Mouse (Mus musculus): ENCODE results near the gene Cnr2. TPM values are rescaled to one million over a fixed set of nuclear protein-coding genes. Genes with fewer than 3 reads are reported as not detected.
A peak's percentile ranks its signal among the peaks of the same experiment; 100 is the strongest.

Cnr2 gene
- polyA plus RNA-seq, 1 experiment from 2014 or later, result 0.19 TPM

- no peak overlapping the region for H3K4me2 ChIP-seq (replicated peaks)
- no peak overlapping the region for H3K9ac ChIP-seq
- ATAC-seq (ENCODE audit: insufficient number of reproducible peaks, insufficient read depth, low FRiP score, low TSS enrichment), result no peak
- H3K27me3 ChIP-seq, result no peaks in the 10 kb centered on the region
- H3K27ac ChIP-seq, result no peak overlapping the region
- H3K4me1 ChIP-seq, result peaks cover 41% of the 10 kb centered on the region
- 27% methylated on average over 6 of the region's 6 CpGs for WGBS
- no peaks in the 10 kb centered on the region for H3K9me3 ChIP-seq
- H3K4me3 ChIP-seq, result no peak overlapping the region
- no peaks in the 10 kb centered on the region for H3K36me3 ChIP-seq
These were observed 16.2 kb upstream of the Cnr2 start for GRCm38 (mm10) chr4:135879021-135879420.

DNA sequence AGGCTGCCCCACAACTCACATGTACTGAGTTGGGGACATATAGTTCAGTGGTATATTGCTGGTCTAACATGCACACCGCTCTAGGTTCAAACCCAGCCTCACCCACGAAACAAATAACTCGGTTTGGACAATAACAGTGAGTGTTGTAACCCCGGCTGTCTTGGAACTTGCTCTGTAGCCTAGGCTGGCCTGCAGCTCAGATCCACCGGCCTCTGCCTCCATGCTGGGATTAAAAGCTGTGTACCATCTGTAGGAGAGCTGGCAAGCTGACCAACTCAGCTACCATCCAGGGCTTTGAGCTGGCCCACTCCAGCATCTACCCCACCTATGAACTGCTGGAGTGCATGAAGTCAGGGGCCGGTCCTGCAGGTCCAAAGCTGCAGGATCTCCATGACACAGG, 15.2 kb upstream of the Cnr2 start:
- no peak overlapping the region for H3K9ac ChIP-seq
- no peak overlapping the region for H3K4me2 ChIP-seq (replicated peaks)
- ATAC-seq (ENCODE audit: insufficient number of reproducible peaks, insufficient read depth, low FRiP score, low TSS enrichment), result no peak
- WGBS, result 89% methylated on average over 6 of the region's 6 CpGs
- H3K9me3 ChIP-seq, result no peaks in the 10 kb centered on the region
- H3K4me1 ChIP-seq, result peaks cover 35% of the 10 kb centered on the region
- no peak overlapping the region for H3K4me3 ChIP-seq
- H3K36me3 ChIP-seq, result no peaks in the 10 kb centered on the region
- H3K27me3 ChIP-seq, result no peaks in the 10 kb centered on the region
- H3K27ac ChIP-seq, result no peak overlapping the region

GRCm38 (mm10) chr4:135880576-135880975, 14.6 kb upstream of the Cnr2 start:
- WGBS, result 90% methylated on average over 10 of the region's 10 CpGs
- no peak overlapping the region for H3K9ac ChIP-seq
- no peaks in the 10 kb centered on the region for H3K27me3 ChIP-seq
- H3K4me1 ChIP-seq, result peaks cover 32% of the 10 kb centered on the region
- H3K27ac ChIP-seq, result no peak overlapping the region
- H3K36me3 ChIP-seq, result no peaks in the 10 kb centered on the region
- ATAC-seq (ENCODE audit: insufficient number of reproducible peaks, insufficient read depth, low FRiP score, low TSS enrichment), result no peak
- no peak overlapping the region for H3K4me3 ChIP-seq
- no peak overlapping the region for H3K4me2 ChIP-seq (replicated peaks)
- no peaks in the 10 kb centered on the region for H3K9me3 ChIP-seq

- Histone ChIP-seq H3K4me2 (replicated peaks) (no peak overlapping the region), H3K9ac (no peak overlapping the region), H3K9me3 (no peaks in the 10 kb centered on the region), H3K27me3 (no peaks in the 10 kb centered on the region), H3K36me3 (no peaks in the 10 kb centered on the region), H3K27ac (no peak overlapping the region), H3K4me1 (peaks cover 18% of the 10 kb centered on the region), H3K4me3 (no peak overlapping the region)
- 78% methylated on average over 6 of the region's 6 CpGs for WGBS
- no peak for ATAC-seq (ENCODE audit: insufficient number of reproducible peaks, insufficient read depth, low FRiP score, low TSS enrichment)
These were observed 13.2 kb upstream of the Cnr2 start for GRCm38 (mm10) chr4:135882023-135882422.

DNA sequence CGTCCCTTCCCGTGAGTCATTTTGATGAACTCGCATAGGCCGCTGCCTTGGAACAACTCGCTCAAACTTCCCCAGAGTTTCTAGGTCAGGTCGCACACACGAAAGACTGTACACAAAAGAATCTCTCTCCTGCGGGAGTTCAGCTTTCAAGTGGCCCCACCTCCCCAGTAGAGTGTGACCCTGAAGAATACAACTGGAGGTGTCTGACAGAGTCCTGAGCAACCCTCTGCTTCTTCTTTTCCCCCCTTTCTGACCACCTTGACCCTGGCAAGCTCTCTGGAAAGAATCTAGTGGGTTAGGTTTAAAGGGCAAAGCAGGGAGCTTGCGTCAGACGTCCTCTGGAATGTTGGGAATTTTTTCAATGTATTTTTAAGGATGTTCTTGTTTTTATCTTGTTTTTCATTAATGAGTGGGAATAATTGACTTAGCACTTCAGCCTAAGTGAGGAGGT, 11.8 kb upstream of the Cnr2 start:
- no peak overlapping the region for H3K27ac ChIP-seq
- no peaks in the 10 kb centered on the region for H3K9me3 ChIP-seq
- peaks cover 14% of the 10 kb centered on the region for H3K4me1 ChIP-seq
- H3K27me3 ChIP-seq, result no peaks in the 10 kb centered on the region
- H3K4me3 ChIP-seq, result no peak overlapping the region
- no peak for ATAC-seq (ENCODE audit: insufficient number of reproducible peaks, insufficient read depth, low FRiP score, low TSS enrichment)
- H3K9ac ChIP-seq, result no peak overlapping the region
- H3K4me2 ChIP-seq (replicated peaks), result no peak overlapping the region
- 34% methylated on average over 10 of the region's 10 CpGs for WGBS
- no peaks in the 10 kb centered on the region for H3K36me3 ChIP-seq

- Histone ChIP-seq H3K36me3 (no peaks in the 10 kb centered on the region), H3K27ac (peak overlapping the region; percentile 7; the same call in 1 of the 2 replicates), H3K4me1 (peaks cover 14% of the 10 kb centered on the region), H3K4me2 (replicated peaks) (no peak overlapping the region), H3K9me3 (no peaks in the 10 kb centered on the region), H3K9ac (no peak overlapping the region), H3K4me3 (no peak overlapping the region), H3K27me3 (no peaks in the 10 kb centered on the region)
- no peak for ATAC-seq (ENCODE audit: insufficient number of reproducible peaks, insufficient read depth, low FRiP score, low TSS enrichment)
- WGBS, result 31% methylated on average over 7 of the region's 7 CpGs
These were observed 11.2 kb upstream of the Cnr2 start for GRCm38 (mm10) chr4:135883881-135884516.

GRCm38 (mm10) chr4:135884531-135884930, 10.7 kb upstream of the Cnr2 start:
- no peaks in the 10 kb centered on the region for H3K9me3 ChIP-seq
- H3K27ac ChIP-seq, result peak overlapping the region; percentile 7; the same call in 1 of the 2 replicates
- no peaks in the 10 kb centered on the region for H3K27me3 ChIP-seq
- H3K36me3 ChIP-seq, result no peaks in the 10 kb centered on the region
- H3K4me3 ChIP-seq, result no peak overlapping the region
- no peak overlapping the region for H3K9ac ChIP-seq
- H3K4me2 ChIP-seq (replicated peaks), result no peak overlapping the region
- ATAC-seq (ENCODE audit: insufficient number of reproducible peaks, insufficient read depth, low FRiP score, low TSS enrichment), result no peak
- H3K4me1 ChIP-seq, result peaks cover 14% of the 10 kb centered on the region
- 31% methylated on average over 6 of the region's 6 CpGs for WGBS

DNA sequence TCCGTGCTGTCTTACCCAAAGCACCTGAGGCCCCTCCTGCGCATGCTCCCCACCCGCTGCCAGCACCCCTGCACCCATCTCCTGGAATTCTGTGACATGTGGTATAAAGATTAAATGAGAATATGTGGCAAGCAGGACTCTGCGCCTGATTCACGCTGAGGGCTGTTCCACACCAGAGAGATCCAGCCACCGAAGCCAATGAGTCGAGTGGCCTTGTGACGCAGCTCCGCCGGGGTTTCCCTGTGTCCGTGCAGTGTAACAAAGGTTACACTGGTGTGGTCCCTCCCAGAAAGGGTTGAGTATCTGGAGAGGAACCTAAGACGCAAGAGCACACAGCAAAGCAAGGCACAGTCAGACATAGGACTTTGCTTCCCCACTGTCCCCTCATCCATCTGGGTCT, 9.5 kb upstream of the Cnr2 start:
- Histone ChIP-seq H3K4me1 (peaks cover 14% of the 10 kb centered on the region), H3K27ac (no peak overlapping the region)
- WGBS, result 92% methylated on average over 12 of the region's 12 CpGs

DNA sequence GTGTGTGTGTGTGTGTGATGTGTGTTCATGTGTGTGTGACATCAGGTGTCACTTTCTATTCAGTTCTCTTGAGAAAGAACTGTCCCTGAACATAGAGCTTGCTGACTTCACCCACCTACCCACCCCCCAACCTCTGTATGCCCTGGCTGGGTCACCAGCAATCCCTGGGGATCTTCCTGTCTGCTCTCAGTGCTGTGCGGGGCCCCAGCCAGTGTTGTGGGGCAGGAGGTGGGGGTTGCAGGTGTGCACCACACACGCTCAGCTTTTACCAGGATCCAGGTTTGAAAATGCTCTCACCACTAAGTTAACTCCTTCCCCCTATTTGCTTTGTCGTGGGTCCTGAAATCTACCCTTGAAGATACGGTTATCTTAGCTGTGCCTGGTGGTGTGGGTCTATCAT, 9.0 kb upstream of the Cnr2 start:
- 85% methylated on average over 4 of the region's 4 CpGs for WGBS
- Histone ChIP-seq H3K4me1 (peaks cover 14% of the 10 kb centered on the region), H3K4me3 (no peak overlapping the region), H3K27ac (no peak overlapping the region), H3K9me3 (no peaks in the 10 kb centered on the region), H3K4me2 (replicated peaks) (no peak overlapping the region), H3K27me3 (no peaks in the 10 kb centered on the region), H3K9ac (no peak overlapping the region), H3K36me3 (no peaks in the 10 kb centered on the region)
- no peak for ATAC-seq (ENCODE audit: insufficient number of reproducible peaks, insufficient read depth, low FRiP score, low TSS enrichment)

More for the DNA sequence above, 9.5 kb upstream of the Cnr2 start:
- no peak overlapping the region for H3K9ac ChIP-seq
- no peak overlapping the region for H3K4me3 ChIP-seq
- H3K27me3 ChIP-seq, result no peaks in the 10 kb centered on the region
- H3K36me3 ChIP-seq, result no peaks in the 10 kb centered on the region
- H3K4me2 ChIP-seq (replicated peaks), result no peak overlapping the region
- H3K9me3 ChIP-seq, result no peaks in the 10 kb centered on the region
- ATAC-seq (ENCODE audit: insufficient number of reproducible peaks, insufficient read depth, low FRiP score, low TSS enrichment), result no peak

GRCm38 (mm10) chr4:135888448-135889057, 6.6 kb upstream of the Cnr2 start:
- no peak overlapping the region for H3K4me3 ChIP-seq
- peaks cover 9% of the 10 kb centered on the region for H3K4me1 ChIP-seq
- no peak overlapping the region for H3K9ac ChIP-seq
- H3K4me2 ChIP-seq (replicated peaks), result no peak overlapping the region
- no peaks in the 10 kb centered on the region for H3K36me3 ChIP-seq
- ATAC-seq (ENCODE audit: insufficient number of reproducible peaks, insufficient read depth, low FRiP score, low TSS enrichment), result no peak
- no peak overlapping the region for H3K27ac ChIP-seq
- no peaks in the 10 kb centered on the region for H3K27me3 ChIP-seq
- WGBS, result 90% methylated on average over 24 of the region's 24 CpGs
- H3K9me3 ChIP-seq, result no peaks in the 10 kb centered on the region

DNA sequence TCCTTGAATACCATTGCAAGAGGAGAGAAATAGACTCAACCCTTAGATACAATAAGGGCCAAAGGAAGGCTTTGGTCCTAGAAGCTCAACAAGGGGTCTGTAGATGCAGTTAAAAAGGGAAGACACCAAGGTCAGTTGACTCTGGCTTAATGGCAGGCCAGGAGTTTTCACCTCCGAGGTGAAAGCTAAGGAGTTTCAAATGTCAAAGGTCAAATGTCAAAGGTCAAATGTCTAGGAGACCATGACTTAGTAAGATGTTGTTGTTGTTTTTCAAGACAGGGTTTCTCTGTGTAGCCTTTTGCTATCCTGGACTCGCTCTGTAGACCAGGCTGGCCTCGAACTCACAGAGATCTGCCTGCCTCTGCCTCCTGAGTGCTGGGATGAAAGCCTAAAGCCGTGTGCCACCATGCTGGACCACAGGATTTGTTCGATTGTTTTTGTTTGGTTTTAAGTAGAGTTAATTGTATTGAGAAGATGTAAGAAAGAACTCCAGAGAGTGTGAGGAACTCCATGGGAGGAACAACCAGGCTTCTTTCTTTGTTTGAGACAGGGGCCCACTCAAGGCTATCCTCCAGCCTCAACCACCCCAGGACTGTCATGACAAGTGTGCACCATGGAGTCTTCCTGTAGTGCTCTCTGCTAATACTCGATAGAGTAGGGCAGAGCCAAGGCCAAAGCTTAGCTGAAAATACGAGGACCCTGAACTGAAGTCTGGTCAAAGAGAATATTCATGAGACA, 5.9 kb upstream of the Cnr2 start:
- Histone ChIP-seq H3K9me3 (no peaks in the 10 kb centered on the region), H3K36me3 (no peaks in the 10 kb centered on the region), H3K4me2 (replicated peaks) (no peak overlapping the region), H3K27me3 (no peaks in the 10 kb centered on the region), H3K4me3 (no peak overlapping the region), H3K4me1 (peaks cover 1% of the 10 kb centered on the region), H3K9ac (no peak overlapping the region), H3K27ac (no peak overlapping the region)
- ATAC-seq (ENCODE audit: insufficient number of reproducible peaks, insufficient read depth, low FRiP score, low TSS enrichment), result no peak
- 78% methylated on average over 7 of the region's 7 CpGs for WGBS

DNA sequence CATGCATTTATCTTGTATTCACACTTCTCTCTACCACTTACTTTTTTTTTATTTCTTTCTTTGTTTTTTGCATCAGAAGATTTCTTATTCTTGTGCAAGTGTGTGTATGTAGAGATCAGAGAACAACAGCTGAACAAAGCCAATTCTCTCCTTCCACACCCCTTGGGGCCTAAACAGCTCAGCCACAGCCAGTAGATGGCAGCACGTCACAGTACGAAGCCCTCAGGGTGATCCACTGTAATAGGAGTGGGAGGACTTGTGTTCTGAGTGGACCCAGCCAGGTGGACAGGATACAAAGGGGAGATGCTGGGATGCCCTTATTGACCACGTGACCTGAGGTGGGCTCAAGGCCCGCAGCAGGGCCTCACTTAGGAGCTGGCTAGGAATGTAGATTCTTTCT, 5.3 kb upstream of the Cnr2 start:
- H3K9ac ChIP-seq, result no peak overlapping the region
- no peak overlapping the region for H3K4me2 ChIP-seq (replicated peaks)
- no peaks in the 10 kb centered on the region for H3K4me1 ChIP-seq
- no peak overlapping the region for H3K27ac ChIP-seq
- WGBS, result 5% methylated on average over 4 of the region's 4 CpGs
- no peak overlapping the region for H3K4me3 ChIP-seq
- no peaks in the 10 kb centered on the region for H3K36me3 ChIP-seq
- H3K27me3 ChIP-seq, result no peaks in the 10 kb centered on the region
- ATAC-seq (ENCODE audit: insufficient number of reproducible peaks, insufficient read depth, low FRiP score, low TSS enrichment), result 0 out of 2 replicates have a peak, but pooled peaks have one; percentile 72
- no peaks in the 10 kb centered on the region for H3K9me3 ChIP-seq

Data from embryonic facial prominence, embryonic 12.5 days (tissue).